ENCODE assay signal across 10 mouse cellular contexts in genomic region chr5:151022939-151023338, GRCm38 (mm10).
DNase-seq lines count a peak whose midpoint lies in the region; ATAC-seq and TF ChIP-seq lines count a peak whose summit lies in the region.
"Had no signal": no experiment of that assay in that cellular context is flagged by ENCODE, and none has a peak within 500 bp of the region (broad histone marks: within the 10 kb centered on the region; RNA-seq: fewer than 3 reads in every experiment).

No protein-coding gene starts in this region.

- DNase-seq in heart, embryonic 10.5 days (ENCODE audit: low spot score): no peak
- no peak for DNase-seq in heart, postnatal 10 days
- DNase-seq in left cerebral cortex, postnatal 14 days (ENCODE audit: low spot score in 2 of 2): peak; percentile 27 to 70
- DNase-seq in left cerebral cortex, adult 8-10 months (ENCODE audit: low spot score in 2 of 2): no peak
- DNase-seq in embryonic facial prominence, embryonic 14.5 days (ENCODE audit: low spot score): no peak
- no peak for DNase-seq in limb, embryonic 14.5 days (ENCODE audit: low spot score)
- DNase-seq in right cerebral cortex, postnatal 14 days: no peak
- no peak for DNase-seq in urinary bladder, postnatal 10 days (ENCODE audit: low spot score)
- DNase-seq: adrenal gland, adult 8-10 months had no signal

- H3K27ac ChIP-seq in heart, embryonic 10.5 days: 0 out of 2 replicates have a peak overlapping the region, but pooled peaks have one; percentile 67
- H3K27ac ChIP-seq in embryonic facial prominence, embryonic 14.5 days (replicated peaks; ENCODE audit: low read depth, low read length): peak overlapping the region; percentile 45; the same call in 1 of the 2 replicates
- no peak overlapping the region for H3K27ac ChIP-seq in limb, embryonic 14.5 days (replicated peaks; ENCODE audit: low read depth, low read length)
- H3K27ac ChIP-seq: kidney, postnatal 0 days had no signal

- peaks cover 21% of the 10 kb centered on the region for H3K4me1 ChIP-seq in heart, embryonic 10.5 days
- peaks cover 15% of the 10 kb centered on the region for H3K4me1 ChIP-seq in embryonic facial prominence, embryonic 14.5 days (ENCODE audit: control insufficient read depth, insufficient read depth, low read length)
- H3K4me1 ChIP-seq in limb, embryonic 14.5 days (ENCODE audit: control insufficient read depth, insufficient read depth, low read length): peaks cover 36% of the 10 kb centered on the region

- no peaks in the 10 kb centered on the region for H3K27me3 ChIP-seq in heart, embryonic 10.5 days (ENCODE audit: insufficient read depth, poor library complexity, severe bottlenecking)
- no peaks in the 10 kb centered on the region for H3K27me3 ChIP-seq in embryonic facial prominence, embryonic 14.5 days (replicated peaks; ENCODE audit: control insufficient read depth, insufficient read depth, low read length)
- no peaks in the 10 kb centered on the region for H3K27me3 ChIP-seq in limb, embryonic 14.5 days (ENCODE audit: control insufficient read depth, insufficient read depth, low read length)

- peak overlapping the region; percentile 33 for H3K4me2 ChIP-seq in embryonic facial prominence, embryonic 14.5 days (ENCODE audit: low read depth, low read length)
- 0 out of 2 replicates have a peak overlapping the region, but pooled peaks have one; percentile 1 for H3K4me2 ChIP-seq in limb, embryonic 14.5 days (replicated peaks; ENCODE audit: low read depth, low read length, severe bottlenecking)

- WGBS in heart, embryonic 10.5 days: 10% methylated on average over 1 of the region's 1 CpGs
- WGBS in embryonic facial prominence, embryonic 14.5 days: 16% methylated on average over 1 of the region's 1 CpGs
- 23% methylated on average over 1 of the region's 1 CpGs for WGBS in limb, embryonic 14.5 days

- no peaks in the 10 kb centered on the region for H3K36me3 ChIP-seq in heart, embryonic 10.5 days
- H3K36me3 ChIP-seq in embryonic facial prominence, embryonic 14.5 days (ENCODE audit: control insufficient read depth, insufficient read depth, low read length): no peaks in the 10 kb centered on the region
- no peaks in the 10 kb centered on the region for H3K36me3 ChIP-seq in limb, embryonic 14.5 days (ENCODE audit: control insufficient read depth, insufficient read depth, low read length)

- H3K9ac ChIP-seq in embryonic facial prominence, embryonic 14.5 days (ENCODE audit: low read depth, low read length): no peak overlapping the region
- H3K9ac ChIP-seq in limb, embryonic 14.5 days (ENCODE audit: low read depth, low read length, severe bottlenecking): no peak overlapping the region

- H3K9me3 ChIP-seq in heart, embryonic 10.5 days: no peaks in the 10 kb centered on the region
- H3K9me3 ChIP-seq in embryonic facial prominence, embryonic 14.5 days (ENCODE audit: control insufficient read depth, low read length): no peaks in the 10 kb centered on the region
- no peaks in the 10 kb centered on the region for H3K9me3 ChIP-seq in limb, embryonic 14.5 days (ENCODE audit: control insufficient read depth, low read length)

- no peak overlapping the region for H3K4me3 ChIP-seq in heart, embryonic 10.5 days
- no peak overlapping the region for H3K4me3 ChIP-seq in embryonic facial prominence, embryonic 14.5 days (ENCODE audit: low read depth, low read length)
- no peak overlapping the region for H3K4me3 ChIP-seq in limb, embryonic 14.5 days (replicated peaks; ENCODE audit: low read length)

- ATAC-seq in embryonic facial prominence, embryonic 14.5 days (ENCODE audit: low read depth): peak; percentile 15; the same call in 1 of the 2 replicates
- ATAC-seq in limb, embryonic 14.5 days (ENCODE audit: low FRiP score, low read depth): no peak

- TF ChIP-seq POLR2A in limb, embryonic 14.5 days (IDR thresholded peaks at IDR 0.05; ENCODE audit: borderline replicate concordance, extremely low read depth, insufficient read depth, insufficient read length): no peak

- intact Hi-C loops in heart, postnatal 10 days (cut with DNase I): no loop called here
- intact Hi-C loops in left cerebral cortex, postnatal 14 days (cut with DNase I): loop anchor here (5.0 kb wide), 2 partner anchors 39 to 114 kb away; no protein-coding TSS in a partner anchor

Comparison
In these comparisons a context has a peak if more than half of its experiments do, and no peak if none do; other contexts are left out.
1. DNase-seq: peak in left cerebral cortex, postnatal 14 days (2 of 2); none in heart, embryonic 10.5 days (single experiment), heart, postnatal 10 days (0 of 2), left cerebral cortex, adult 8-10 months (0 of 2), embryonic facial prominence, embryonic 14.5 days (single experiment), limb, embryonic 14.5 days (single experiment), right cerebral cortex, postnatal 14 days (single experiment) and urinary bladder, postnatal 10 days (single experiment).